Mouse (Mus musculus): ENCODE measurements at regions not wholly inside any gene's neighbourhood (a gene's known extent, or its start where the extent isn't known, plus 50 kb on each side); places are given as distances from the start of the nearest gene placed in this dataset.

GRCm38 (mm10) chr6:147784854-147785253 is 262.2 kb upstream of the Far2 start:
- TF ChIP-seq FLI1 (IDR thresholded peaks at IDR 0.05; ENCODE audit: low read length) (no peak), GATA1 (IDR thresholded peaks at IDR 0.05; ENCODE audit: borderline replicate concordance, low read length) (no peak)

Measured in megakaryocyte, embryonic 14.5 days (primary cell).